23 mouse cellular contexts compared by ENCODE assay signal in genomic region chr3:122338897-122339296, GRCm38 (mm10). TPM values are rescaled to one million over a fixed set of nuclear protein-coding genes. Genes with fewer than 3 reads are reported as not detected.
DNase-seq lines count a peak whose midpoint lies in the region; ATAC-seq and TF ChIP-seq lines count a peak whose summit lies in the region.
"Had no signal": no experiment of that assay in that cellular context is flagged by ENCODE, and none has a peak within 500 bp of the region (broad histone marks: within the 10 kb centered on the region; RNA-seq: fewer than 3 reads in every experiment).

No protein-coding gene starts in this region.

- no peak overlapping the region for H3K27ac ChIP-seq in kidney, embryonic 16.5 days (ENCODE audit: low read length)
- no peak overlapping the region for H3K27ac ChIP-seq in liver, embryonic 13.5 days
- H3K27ac ChIP-seq in liver, embryonic 11.5 days (ENCODE audit: low read depth, low read length): no peak overlapping the region
- H3K27ac ChIP-seq in liver, embryonic 14.5 days: no peak overlapping the region
- H3K27ac ChIP-seq: embryonic facial prominence, embryonic 15.5 days; forebrain, embryonic 10.5 days; heart, embryonic 10.5 days had no signal

- no peak for TF ChIP-seq CTCF in liver, embryonic 14.5 days (IDR thresholded peaks at IDR 0.05; ENCODE audit: low read depth)

- no peak overlapping the region for H3K4me2 ChIP-seq in kidney, embryonic 16.5 days (replicated peaks; ENCODE audit: low read depth, low read length)
- H3K4me2 ChIP-seq in liver, embryonic 13.5 days: no peak overlapping the region
- no peak overlapping the region for H3K4me2 ChIP-seq in liver, embryonic 11.5 days
- no peak overlapping the region for H3K4me2 ChIP-seq in liver, embryonic 14.5 days (ENCODE audit: low read depth)
- H3K4me2 ChIP-seq: embryonic facial prominence, embryonic 15.5 days had no signal

- WGBS in kidney, embryonic 16.5 days: 85% methylated on average over 7 of the region's 7 CpGs
- WGBS in liver, embryonic 13.5 days (ENCODE audit: insufficient replicate concordance): 64% methylated on average over 7 of the region's 7 CpGs
- WGBS in liver, embryonic 11.5 days: 82% methylated on average over 7 of the region's 7 CpGs
- 66% methylated on average over 7 of the region's 7 CpGs for WGBS in liver, embryonic 14.5 days (ENCODE audit: insufficient replicate concordance)

- no peak for TF ChIP-seq EP300 in liver, embryonic 14.5 days (IDR thresholded peaks at IDR 0.05; ENCODE audit: low read depth)

- no peak overlapping the region for H3K9ac ChIP-seq in kidney, embryonic 16.5 days (replicated peaks; ENCODE audit: low read length)
- H3K9ac ChIP-seq in liver, embryonic 13.5 days: no peak overlapping the region
- no peak overlapping the region for H3K9ac ChIP-seq in liver, embryonic 11.5 days (ENCODE audit: low read depth, low read length)
- H3K9ac ChIP-seq in liver, embryonic 14.5 days (replicated peaks): no peak overlapping the region
- H3K9ac ChIP-seq: embryonic facial prominence, embryonic 15.5 days had no signal

- intact Hi-C loops in heart, postnatal 10 days (cut with DNase I): no loop called here

- DNase-seq in kidney, postnatal 14 days: no peak
- no peak for DNase-seq in liver, embryonic 13.5 days
- DNase-seq in liver, embryonic 11.5 days (ENCODE audit: low spot score): no peak
- DNase-seq in liver, embryonic 14.5 days (ENCODE audit: low read depth in 3 of 3, low spot score in 3 of 3): no peak
- DNase-seq in heart, postnatal 10 days: no peak
- DNase-seq in urinary bladder, postnatal 14 days (ENCODE audit: low spot score): no peak
- DNase-seq: adrenal gland, adult 8-10 months; adrenal gland, postnatal 36 days; B cell, adult 2 months; cerebellum, adult 8-10 months; cerebellum, postnatal 14 days; embryo, embryonic 11 days; gastrocnemius, postnatal 10 days; heart, adult 18-20 months; heart, postnatal 14 days had no signal

- no peaks in the 10 kb centered on the region for H3K36me3 ChIP-seq in kidney, embryonic 16.5 days (ENCODE audit: insufficient read depth, low read length)
- no peaks in the 10 kb centered on the region for H3K36me3 ChIP-seq in liver, embryonic 13.5 days
- no peaks in the 10 kb centered on the region for H3K36me3 ChIP-seq in liver, embryonic 11.5 days (ENCODE audit: control insufficient read depth, insufficient read depth, low read length)
- H3K36me3 ChIP-seq in liver, embryonic 14.5 days (replicated peaks; ENCODE audit: control insufficient read depth, insufficient read depth, low read depth): no peaks in the 10 kb centered on the region
- H3K36me3 ChIP-seq: embryonic facial prominence, embryonic 15.5 days; forebrain, embryonic 10.5 days; G1E; heart, embryonic 10.5 days had no signal

- ATAC-seq in kidney, embryonic 16.5 days (ENCODE audit: low FRiP score, low TSS enrichment): peak; percentile 16; the same call in 1 of the 2 replicates
- peak; percentile 67; the same call in 1 of the 2 replicates for ATAC-seq in liver, embryonic 13.5 days (ENCODE audit: low read depth)
- no peak for ATAC-seq in liver, embryonic 11.5 days (replicated peaks; ENCODE audit: low FRiP score)
- ATAC-seq in liver, embryonic 14.5 days (ENCODE audit: insufficient read depth): 0 out of 2 replicates have a peak, but pooled peaks have one; percentile 21
- ATAC-seq: CD4-positive, CD25-positive, alpha-beta regulatory T cell, adult 4 months; forebrain, embryonic 14.5 days had no signal

- H3K9me3 ChIP-seq in kidney, embryonic 16.5 days (ENCODE audit: low read length): no peaks in the 10 kb centered on the region
- H3K9me3 ChIP-seq in liver, embryonic 13.5 days (replicated peaks): no peaks in the 10 kb centered on the region
- no peaks in the 10 kb centered on the region for H3K9me3 ChIP-seq in liver, embryonic 11.5 days (ENCODE audit: control insufficient read depth, low read length)
- no peaks in the 10 kb centered on the region for H3K9me3 ChIP-seq in liver, embryonic 14.5 days (ENCODE audit: control insufficient read depth, low read length)
- H3K9me3 ChIP-seq: embryonic facial prominence, embryonic 15.5 days; forebrain, embryonic 10.5 days; G1E; heart, embryonic 10.5 days had no signal

- H3K4me1 ChIP-seq in kidney, embryonic 16.5 days (ENCODE audit: insufficient read depth, low read length): peaks cover 7% of the 10 kb centered on the region
- H3K4me1 ChIP-seq in liver, embryonic 13.5 days (replicated peaks): no peaks in the 10 kb centered on the region; the same call in 1 of the 2 replicates
- H3K4me1 ChIP-seq in liver, embryonic 11.5 days (replicated peaks; ENCODE audit: control insufficient read depth, insufficient read depth, low read length): no peaks in the 10 kb centered on the region
- H3K4me1 ChIP-seq in liver, embryonic 14.5 days (replicated peaks; ENCODE audit: control insufficient read depth in 2 of 2, insufficient read depth in 2 of 2, low read length in 1 of 2): peaks cover 0 to 6% of the 10 kb centered on the region in 2 experiments; a peak in 2 of 4 replicates

- H3K27me3 ChIP-seq in kidney, embryonic 16.5 days (ENCODE audit: insufficient read depth, low read length): no peaks in the 10 kb centered on the region
- H3K27me3 ChIP-seq in liver, embryonic 13.5 days: no peaks in the 10 kb centered on the region
- no peaks in the 10 kb centered on the region for H3K27me3 ChIP-seq in liver, embryonic 11.5 days (replicated peaks; ENCODE audit: control insufficient read depth, insufficient read depth, low read length)
- H3K27me3 ChIP-seq in liver, embryonic 14.5 days (ENCODE audit: control insufficient read depth, insufficient read depth, low read length): no peaks in the 10 kb centered on the region
- H3K27me3 ChIP-seq: embryonic facial prominence, embryonic 15.5 days had no signal

- no peak overlapping the region for H3K4me3 ChIP-seq in kidney, embryonic 16.5 days (ENCODE audit: low read length)
- no peak overlapping the region for H3K4me3 ChIP-seq in liver, embryonic 13.5 days (replicated peaks)
- no peak overlapping the region for H3K4me3 ChIP-seq in liver, embryonic 11.5 days (ENCODE audit: low read depth, low read length)
- no peak overlapping the region for H3K4me3 ChIP-seq in liver, embryonic 14.5 days (ENCODE audit: insufficient read depth in 1 of 2, low read depth in 2 of 2, low read length in 2 of 2)
- H3K4me3 ChIP-seq: embryonic facial prominence, embryonic 15.5 days; erythroblast, embryonic 14.5 days; forebrain, embryonic 10.5 days; heart, embryonic 10.5 days had no signal

RNA-seq across cellular contexts. Expression of gene Bcar3, which starts 45.0 kb away (rescaled TPM):
- 15.9 and 16.1 TPM in 2 replicates for polyA plus RNA-seq in kidney, embryonic 16.5 days (2015; fragmentation: Nextera tagmentation; extraction: Ambion mirVana)
- 5.0 and 5.5 TPM in 2 replicates for polyA plus RNA-seq in liver, embryonic 13.5 days (2015; fragmentation: Nextera tagmentation; extraction: Ambion mirVana)
- polyA plus RNA-seq in liver, embryonic 11.5 days (2014; fragmentation: Nextera tagmentation; extraction: Ambion mirVana): 10.1 and 12.2 TPM in 2 replicates
- 3.5 and 4.2 TPM in 2 replicates for polyA plus RNA-seq in liver, embryonic 14.5 days (2012; rRNA removed)
- polyA plus RNA-seq in liver, embryonic 14.5 days (2014; fragmentation: Nextera tagmentation; extraction: Ambion mirVana): 3.1 and 3.5 TPM in 2 replicates
- total RNA-seq in heart, postnatal 10 days (2021): 10 to 100 TPM in 1 of 2 experiments, 1 to 10 TPM in 1; 9.3 to 10.0 TPM
- polyA plus RNA-seq: erythroblast, embryonic 14.5 days; G1E had no signal
